Mouse (Mus musculus) thymus, postnatal 4 days (tissue): ENCODE results near the gene Fbxo5.

ENCODE experiments used
- DNase-seq: peaks from one replicate; pipeline ENCODE4 v3.0.0; 2021

The Fbxo5 gene

DNA sequence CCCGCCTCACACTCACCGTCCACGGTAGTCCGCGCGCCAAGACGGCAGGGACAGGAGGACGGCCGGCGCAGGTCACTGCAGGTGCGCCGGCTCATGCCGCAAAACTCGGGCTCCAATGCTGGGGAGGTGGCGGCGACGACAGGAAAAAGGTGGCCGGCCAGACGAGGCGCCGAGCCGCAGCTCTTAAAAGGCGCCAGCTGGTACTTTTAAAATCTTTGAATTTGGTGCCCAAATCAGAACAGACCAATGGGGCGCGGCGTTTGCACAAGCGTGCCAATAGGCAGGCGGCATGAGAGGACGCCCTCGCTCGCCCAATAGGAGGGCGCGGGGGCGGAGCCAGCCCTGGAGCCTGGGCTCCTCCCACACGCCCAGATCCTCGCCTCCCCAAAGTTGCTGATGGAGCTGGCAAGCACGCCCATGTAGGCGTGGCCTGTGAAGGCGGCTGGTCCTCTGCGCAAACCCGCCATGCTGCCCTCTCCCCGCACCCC lies at the start of gene Fbxo5:
Gene Fbxo5 (minus strand): TSS at position 358 of the 488 bp plus-strand sequence.
- DNase-seq: peak; percentile 98

DNA sequence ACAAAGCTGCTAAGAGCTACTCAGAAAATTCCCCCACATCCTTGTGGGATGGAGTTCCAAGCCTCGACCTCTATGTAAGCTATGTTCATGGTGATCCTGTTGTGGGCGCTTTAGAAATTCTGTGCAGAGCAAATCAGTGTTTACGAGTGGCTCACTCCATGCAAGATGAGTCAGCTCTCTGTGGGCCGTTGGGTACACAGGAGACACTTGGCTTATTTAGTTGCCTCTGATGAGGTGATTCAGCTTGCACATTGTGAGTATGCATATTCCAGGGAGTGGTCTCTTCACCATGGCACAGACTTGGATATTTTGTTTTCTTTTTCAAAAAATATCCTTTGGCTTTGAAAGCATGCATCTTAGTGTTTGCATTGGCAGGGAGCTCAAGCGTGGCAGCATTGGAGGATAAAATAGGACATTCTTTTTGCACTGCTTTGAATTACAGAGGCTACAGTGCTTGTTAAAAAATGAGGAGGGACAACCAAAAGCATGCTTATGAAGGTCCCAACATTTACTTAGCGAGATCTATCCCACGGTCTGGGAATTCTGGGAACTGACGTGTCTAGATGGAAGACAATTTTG lies 48.0 kb upstream of the Fbxo5 start:
- DNase-seq: no peak

DNA sequence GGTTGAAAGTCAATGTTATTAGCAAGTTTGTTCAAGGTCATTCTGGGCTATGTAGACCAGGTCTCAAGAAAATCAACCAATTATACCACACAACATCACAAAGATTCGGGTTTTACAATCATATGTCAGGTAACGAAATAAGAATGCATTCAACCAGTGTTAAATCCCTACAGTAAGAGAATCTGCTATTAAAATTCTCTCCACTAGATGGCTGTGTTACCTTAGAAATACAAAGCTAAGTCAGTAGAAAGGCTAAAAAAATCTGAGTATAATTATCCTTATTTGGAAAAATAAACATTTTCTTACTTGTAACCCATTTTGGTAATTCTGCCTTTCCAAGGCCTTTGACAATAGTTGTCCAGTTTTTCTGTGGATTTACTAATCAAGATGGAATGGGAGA lies 41.5 kb upstream of the Fbxo5 start:
- DNase-seq: no peak

DNA sequence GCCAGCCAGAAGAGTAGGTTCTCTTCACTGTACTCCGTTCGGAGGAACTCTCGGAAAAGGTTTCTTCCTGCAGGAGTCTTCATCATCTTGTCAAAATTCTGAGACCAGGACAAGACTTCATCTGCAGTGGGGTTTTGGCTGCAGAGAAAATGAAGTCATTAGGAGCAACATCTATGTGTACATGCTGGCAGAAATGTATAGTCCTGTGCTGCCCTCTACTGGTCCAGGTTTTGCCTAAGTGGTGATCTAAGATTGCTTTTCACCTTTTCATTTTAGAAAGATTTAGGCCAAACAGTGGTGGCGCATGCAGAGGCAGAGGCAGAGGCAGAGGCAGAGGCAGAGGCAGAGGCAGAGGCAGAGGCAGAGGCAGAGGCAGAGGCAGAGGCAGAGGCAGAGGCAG lies 36.0 kb upstream of the Fbxo5 start:
- DNase-seq: peak; percentile 83

DNA sequence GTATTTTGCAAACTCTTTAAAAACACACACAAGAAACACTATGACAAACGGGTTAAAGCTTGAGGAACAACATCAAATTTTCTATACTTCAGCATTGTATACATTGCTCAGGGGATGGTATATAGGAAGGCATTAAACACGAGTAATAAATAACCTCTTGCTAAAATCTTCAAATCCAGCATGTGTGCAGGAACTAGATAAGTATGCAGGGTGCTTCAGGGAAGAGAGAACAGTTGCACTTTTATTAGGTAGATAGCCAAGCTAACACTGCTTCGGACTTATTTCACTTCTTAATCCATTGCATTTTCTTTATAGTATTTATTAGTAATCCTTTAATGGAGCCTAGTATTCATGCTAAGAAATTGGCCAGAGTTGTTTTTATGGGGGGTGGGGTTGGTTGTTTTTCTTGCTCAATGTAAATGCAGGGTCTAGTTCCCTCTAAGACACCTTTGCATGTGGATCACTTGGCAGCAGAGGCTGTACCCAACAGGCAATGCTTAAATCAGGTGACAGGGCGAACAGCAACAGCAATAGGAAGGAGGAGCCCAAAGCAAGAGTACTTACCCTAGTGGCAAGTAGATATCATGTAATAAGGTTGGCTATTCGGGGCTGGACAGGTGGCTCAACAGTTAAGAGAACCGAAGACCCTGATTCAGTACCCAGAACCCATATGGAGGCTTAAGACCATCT lies 21.1 kb upstream of the Fbxo5 start:
- DNase-seq: no peak

DNA sequence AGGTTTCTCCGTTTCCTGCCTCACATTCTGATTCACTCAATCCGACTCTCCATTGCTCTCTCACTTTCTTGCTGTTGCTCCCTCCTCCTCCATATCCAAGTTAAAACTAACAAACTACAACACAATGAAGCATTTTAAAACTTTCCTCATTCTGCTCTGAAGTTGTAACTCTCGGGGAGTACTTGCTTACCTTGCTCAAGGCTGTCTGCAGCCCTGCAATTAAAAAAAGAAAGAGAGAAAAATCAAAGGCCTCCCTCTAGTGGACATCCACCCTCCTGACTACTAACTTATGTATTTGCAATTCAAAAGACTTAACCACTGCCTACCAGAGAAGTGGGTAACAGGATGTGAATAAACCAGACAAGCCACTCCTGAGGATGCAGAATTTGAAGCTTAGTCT lies 19.4 kb upstream of the Fbxo5 start:
- peak; percentile 31 for DNase-seq

DNA sequence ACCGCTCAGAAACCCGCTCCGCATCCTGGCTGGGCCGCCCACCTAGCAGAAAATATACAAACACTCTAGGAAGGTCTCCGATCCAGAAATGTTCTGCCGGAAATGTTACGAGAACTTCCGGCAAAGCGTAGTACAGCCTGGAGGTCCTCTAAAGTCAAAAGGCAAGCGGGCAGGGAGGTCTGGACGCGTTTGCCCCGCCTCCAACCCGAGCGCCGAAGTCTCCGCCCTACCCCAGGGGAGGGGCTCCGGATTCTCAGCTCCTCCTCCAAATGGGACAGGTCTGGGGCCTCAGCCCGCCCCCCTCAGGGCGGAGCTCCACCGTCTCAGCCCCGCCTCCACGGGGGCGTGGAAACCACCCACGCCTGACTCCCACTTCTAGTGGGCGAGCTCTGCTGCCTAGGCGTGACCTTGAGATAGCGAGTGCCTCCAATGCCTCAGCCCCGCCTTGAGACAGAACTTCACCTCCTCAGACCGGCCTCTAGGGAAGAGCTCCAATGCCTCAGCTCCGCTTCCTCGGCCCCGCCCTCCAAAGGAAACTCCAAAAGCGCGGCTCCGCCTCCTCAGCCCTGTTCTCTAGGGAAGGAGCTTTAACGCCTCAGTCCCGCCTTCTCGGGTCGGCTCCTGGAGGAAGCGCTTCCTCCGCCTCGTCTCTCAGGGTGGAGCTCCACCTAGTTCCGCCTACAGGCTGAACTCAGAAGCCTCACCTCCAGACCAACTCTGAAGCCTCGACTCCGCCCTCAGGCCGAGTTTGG lies 18.5 kb upstream of the Fbxo5 start, which contains the start of gene Mtrf1l:
Gene Mtrf1l (minus strand): TSS at position 171 of the 752 bp plus-strand sequence.
- DNase-seq: peak; percentile 98

DNA sequence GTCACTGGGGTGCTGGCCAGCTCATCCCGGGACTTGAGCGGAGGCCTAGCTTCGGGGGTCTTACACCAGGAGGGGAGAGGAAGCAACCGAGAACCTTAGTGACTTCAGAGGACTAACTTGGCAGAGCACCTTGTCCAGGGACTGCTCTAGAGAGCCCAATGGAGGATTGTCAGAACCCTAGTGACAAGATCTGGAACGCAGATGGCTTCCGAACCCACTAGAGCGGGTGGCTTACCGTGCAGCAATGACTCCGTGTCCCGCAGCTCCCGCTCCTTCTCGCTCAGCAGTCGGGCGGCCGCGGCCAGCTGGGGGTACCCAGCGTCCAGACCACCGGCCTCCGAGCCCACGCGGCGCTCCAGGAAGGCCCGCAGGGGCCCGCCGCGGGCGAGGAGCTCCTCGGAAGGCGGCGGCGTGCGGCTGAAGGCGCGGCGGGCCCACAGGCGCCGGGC lies 17.9 kb upstream of the Fbxo5 start:
- no peak for DNase-seq

DNA sequence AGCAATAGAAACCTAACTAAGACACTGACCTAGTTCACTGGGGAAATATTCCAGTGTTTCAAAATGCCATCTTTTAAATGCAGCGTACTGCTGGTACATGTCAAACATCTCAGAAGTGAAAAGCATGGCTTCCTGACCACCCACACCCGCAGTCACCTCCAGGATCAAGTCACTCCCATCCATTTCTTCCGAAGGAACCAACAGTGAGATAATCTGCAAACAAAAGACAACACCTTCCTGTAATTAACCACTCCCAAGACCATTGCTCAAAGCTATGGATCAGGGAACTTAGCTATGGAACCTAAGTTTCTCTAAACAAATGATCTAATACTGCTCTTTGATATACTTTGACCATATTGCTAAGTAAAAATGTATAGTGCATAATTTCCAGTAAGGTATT lies 13.4 kb upstream of the Fbxo5 start:
- DNase-seq: no peak

DNA sequence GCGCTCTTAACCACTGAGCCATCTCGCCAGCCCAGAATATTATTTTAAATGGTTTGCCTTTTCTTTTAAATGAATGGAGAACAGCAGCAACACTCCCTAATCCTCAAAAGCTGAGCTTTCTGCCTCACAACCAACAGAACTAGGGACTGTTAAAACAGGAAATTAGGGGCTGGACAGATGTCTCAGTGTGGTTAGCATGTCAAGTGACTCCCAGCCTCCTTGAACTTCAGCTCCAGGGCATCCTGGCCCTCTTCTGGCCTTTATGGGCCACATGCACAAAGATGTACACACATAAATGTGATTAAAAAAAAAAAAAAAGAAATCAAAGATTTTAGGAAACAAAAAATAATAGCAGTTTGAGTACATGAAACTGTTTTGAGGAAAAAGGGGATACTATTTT lies 10.6 kb upstream of the Fbxo5 start:
- DNase-seq: no peak

DNA sequence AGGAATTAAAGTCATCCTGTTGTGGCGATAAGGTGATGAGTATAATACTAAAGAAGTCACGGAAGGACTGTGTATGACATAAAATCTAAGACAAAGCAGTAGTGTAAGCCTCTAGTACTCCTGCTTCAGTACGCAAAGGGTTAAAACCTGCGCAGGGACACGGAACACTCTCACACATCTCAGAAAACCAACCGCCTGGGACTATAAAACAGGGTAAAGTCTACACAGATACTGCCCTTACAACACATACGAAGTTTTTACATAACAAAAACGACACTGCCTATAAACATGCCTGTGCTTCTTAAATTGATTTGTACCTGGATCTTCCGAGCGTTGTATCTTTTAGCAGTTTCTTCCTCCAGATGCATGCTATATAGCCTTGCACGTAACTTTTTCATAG lies 8.3 kb upstream of the Fbxo5 start:
- no peak for DNase-seq

DNA sequence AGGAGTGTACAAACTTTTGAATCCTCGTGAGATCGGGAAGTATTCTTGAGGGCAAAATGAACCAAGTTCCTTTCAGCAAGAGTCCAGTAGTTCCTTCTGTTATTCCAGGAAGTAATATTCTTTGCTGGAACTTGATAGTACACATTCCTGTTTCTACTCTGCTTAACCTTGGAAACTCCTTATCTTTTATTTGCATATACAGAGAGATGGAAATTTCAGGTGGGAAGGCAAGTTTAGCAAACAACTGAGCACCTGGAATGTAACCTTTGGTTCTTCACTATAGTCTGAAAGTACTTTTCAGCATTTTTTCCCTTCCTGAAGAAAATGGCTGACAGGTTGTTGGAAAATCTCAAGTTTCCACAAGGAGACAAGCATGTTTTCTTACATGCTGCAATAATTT lies 2.3 kb upstream of the Fbxo5 start:
- DNase-seq: no peak

DNA sequence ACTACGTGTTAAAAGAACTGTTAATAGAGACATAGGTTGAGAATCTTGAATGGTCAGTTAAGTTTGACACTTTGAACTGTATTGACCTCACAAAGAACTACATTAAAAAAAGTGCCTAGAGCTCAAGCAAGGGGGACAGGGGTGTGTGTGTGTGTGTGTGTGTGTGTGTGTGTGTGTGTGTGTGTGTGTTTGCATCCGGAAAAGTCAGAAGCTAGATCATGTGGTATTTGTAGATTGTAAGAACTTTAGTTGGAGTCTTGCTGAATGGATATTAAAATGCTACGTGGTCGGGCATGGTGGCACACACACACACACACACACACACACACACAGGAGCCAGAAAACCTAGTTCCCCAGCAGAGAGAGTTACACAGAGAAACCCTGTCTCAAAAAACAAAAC lies 1.6 kb upstream of the Fbxo5 start:
- no peak for DNase-seq

DNA sequence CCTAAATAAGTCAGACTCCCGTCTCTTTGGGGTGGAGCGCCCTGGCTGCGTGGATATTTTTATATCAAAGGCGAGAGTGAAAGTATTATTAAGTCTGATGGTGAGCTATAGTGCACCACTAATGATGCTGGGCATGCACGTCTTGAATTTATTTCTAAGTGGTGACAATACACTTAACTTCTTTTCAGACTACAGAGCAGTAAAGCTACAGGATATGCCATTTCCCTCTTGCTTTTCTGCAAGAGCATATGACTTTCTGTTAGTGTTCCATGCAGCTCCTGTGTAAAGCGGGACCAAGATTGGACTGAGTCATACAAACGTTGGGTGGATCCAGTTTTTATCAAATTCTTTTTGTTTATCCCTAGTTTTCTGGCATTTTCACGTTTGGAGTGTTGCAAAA lies 1.0 kb upstream of the Fbxo5 start:
- DNase-seq: peak; percentile 33

DNA sequence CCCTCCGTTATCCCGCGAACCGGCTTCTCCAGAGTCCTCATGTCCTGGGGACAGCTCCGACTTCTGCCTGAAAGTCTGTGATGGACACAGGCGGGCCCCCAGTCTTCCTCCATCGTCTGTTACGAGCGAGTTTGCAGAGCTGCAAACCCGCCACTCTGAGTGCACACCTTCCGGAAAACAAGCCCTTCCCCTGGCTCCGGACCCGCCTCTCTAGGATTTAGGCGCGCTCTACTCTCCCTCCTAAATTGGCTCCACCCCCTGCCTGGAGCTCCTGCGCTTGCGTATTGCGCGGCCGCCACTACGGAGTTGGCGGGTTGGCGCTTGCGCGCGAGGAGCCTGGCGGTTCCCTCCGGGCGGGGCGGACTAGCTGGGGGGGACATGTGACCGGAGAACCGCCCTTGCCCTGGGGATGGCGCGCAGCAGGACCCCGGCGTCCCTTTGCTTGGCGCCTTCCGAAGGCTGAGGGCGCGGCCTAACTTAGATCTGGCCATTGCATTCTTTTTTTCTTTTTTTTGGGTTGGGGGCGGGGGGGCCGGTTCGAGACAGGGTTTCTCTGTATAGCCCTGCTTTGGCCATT lies 419 bp upstream of the Fbxo5 start:
- DNase-seq: peak; percentile 97

DNA sequence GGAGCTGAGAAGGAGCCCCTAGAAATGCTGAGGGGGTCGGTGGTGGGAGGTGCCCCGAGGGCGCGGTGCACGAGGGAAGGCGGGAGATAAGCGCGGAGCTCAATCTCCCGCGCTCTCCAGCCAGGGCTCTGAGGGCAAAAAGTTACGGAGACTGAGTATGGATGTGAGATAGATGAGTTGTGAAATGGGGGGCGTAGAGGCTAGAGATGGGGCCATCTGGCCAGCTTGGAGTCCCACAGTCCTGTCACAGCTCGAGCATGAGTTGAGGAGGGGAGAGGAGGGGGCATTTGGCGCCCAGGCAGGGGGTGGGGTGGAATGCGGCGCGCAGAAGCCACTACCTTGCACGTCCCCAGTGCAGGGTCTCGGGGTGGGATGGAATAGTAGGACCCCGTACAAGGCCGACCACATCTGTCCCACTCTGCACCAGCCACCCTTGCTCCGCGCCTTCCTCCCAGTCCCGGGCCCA lies 676 bp downstream of the Fbxo5 start:
- peak; percentile 55 for DNase-seq

DNA sequence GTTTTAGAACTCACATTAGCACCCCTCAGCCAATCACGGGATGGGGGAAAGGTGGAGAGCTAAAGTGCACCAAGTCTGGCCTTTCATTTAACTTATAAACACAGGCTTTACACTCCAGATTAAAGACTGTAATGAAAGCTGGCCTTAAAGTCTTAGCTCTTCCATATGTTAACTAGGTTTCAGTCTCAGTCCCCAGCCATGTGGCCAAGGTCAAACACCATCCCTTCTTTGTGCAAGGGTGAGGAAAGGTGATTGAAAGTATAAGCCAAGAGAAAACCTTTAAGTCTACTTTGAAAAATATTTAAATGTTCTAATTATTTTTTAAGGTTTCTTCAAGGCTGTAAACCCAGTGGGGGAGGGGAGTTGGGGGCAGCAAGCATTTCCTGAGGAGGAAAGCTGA lies 1.7 kb downstream of the Fbxo5 start:
- no peak for DNase-seq

DNA sequence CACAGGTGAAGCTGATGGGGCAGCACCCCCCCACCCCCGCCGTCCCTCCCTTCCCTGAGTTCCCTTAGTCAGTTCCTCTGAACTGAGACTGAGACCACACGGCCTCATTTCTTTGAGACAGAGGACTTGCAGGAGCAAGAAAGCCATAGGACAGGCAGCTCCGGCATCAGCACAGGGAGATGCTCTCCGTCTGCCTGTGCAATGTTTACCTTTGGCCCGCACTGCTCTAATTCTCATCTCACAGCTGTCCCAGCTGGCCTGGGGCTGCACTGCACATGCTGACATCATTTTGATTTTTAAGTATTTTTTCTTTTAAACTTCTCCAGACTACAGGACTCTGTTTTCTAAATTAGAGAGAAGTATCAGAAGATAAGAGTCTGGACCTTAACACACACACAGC lies 2.5 kb downstream of the Fbxo5 start:
- DNase-seq: no peak

DNA sequence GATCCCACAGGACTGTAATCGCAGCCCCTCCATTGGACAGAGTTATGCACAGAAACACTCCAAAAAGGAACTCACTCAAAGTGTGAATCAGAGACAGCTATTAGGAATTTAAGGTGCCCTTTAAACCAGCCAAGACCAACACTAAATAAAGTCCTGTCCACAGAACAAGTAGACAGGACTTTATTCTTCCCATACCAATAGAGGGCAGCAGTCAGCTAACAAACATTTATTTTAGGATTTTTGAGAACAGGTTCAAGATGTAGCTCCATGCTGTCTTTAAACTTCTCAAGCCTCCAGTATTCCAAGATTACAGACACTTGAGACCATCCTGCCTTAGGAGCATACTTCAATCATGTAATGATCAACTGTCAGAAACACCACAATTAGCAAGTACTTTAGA lies 4.9 kb downstream of the Fbxo5 start:
- no peak for DNase-seq

DNA sequence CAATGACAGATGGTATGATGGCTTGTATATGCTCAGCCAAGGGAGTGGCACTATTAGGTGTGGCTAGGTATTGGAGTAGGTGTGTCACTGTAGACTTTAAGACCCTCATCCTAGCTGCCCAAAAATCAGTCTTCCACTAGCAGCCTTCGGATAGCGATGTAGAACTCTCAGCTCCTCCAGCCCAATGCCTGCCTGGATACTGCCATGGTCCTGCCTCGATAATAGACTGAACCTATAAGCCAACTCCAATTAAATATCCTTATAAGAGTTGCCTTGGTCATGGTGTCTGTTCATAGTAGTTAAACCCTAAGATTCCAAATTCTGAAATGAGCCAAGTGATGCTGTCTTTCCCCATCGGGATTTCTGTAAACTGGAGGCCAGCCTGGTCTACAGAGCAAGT lies 7.3 kb downstream of the Fbxo5 start:
- no peak for DNase-seq

DNA sequence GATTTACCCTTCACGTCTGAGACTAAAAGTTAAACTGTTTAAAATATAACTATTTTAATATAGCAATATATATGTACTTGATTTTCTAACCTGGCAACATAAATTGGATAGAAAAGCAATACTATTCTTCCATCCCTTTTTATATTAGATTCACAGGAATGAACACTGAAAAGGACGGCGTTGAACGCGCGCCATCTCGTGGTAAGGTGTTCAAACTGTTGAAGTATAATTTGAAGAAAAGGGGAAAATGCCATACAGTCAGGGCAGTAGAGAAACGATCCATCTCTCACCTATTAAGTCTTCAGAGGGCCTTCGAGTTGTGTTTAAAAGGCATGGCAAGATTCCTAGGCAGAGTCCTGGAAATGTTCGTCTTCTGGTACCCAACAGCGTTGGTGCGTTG lies 14.7 kb downstream of the Fbxo5 start:
- peak; percentile 73 for DNase-seq

DNA sequence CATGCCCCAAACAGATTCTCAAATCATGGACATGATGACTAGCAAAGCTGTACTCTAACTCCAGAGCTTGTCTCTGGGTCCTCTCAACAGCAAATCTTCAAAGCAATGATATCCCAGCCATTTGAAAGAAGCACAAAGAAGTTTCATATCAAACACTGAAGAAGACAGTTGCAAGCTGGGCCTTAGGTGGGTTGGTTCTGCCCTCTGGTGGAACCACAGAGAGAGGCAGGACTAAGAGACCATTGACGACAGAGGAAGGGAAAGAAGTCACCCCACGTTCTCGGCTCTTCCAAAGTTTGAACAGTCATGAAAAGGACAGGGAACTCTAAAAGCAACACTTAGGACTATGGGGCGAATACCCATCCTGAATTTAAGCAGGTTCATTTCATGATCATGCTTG lies 18.5 kb downstream of the Fbxo5 start:
- DNase-seq: peak; percentile 43
